Mouse (Mus musculus): ENCODE measurements around the gene Ice2. TPM values are rescaled to one million over a fixed set of nuclear protein-coding genes. Genes with fewer than 3 reads are reported as not detected.
A peak's percentile ranks its signal among the peaks of the same experiment; 100 is the strongest.

The Ice2 gene
- polyA plus RNA-seq, 1 experiment from 2014 or later = 18.1 TPM

DNA sequence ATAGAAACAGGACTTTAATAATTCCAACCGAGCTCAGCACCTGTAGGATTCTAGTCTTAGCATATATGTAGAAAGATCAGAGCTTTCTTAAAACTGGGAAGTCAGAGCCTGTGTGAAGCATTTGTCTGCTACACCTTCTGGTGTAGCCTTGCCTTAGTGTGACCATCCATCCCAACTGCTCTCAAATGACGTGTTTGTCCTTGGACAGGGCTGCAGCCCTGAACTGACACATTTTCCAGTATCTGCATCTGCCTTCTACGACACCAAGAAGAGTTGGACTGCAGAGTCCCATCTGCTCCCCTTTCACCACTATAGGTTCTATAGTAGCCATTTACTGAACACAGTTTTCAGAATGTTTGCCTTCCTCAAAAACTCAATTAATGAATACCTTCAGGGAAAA is 32.8 kb downstream of the Ice2 start:
- H3K4me1 ChIP-seq = no peaks in the 10 kb centered on the region
- no peaks in the 10 kb centered on the region for H3K9me3 ChIP-seq
- no peaks in the 10 kb centered on the region for H3K27me3 ChIP-seq (replicated peaks)
- no peak overlapping the region for H3K4me2 ChIP-seq (replicated peaks)
- H3K36me3 ChIP-seq = peaks cover 25% of the 10 kb centered on the region
- no peak overlapping the region for H3K9ac ChIP-seq
- no peak overlapping the region for H3K4me3 ChIP-seq
- 85% methylated on average over 3 of the region's 3 CpGs for WGBS
- H3K27ac ChIP-seq = no peak overlapping the region
- ATAC-seq (ENCODE audit: low FRiP score, low read depth) = no peak

GRCm38 (mm10) chr9:69431863-69432555 is 34.3 kb downstream of the Ice2 start:
- no peak overlapping the region for H3K4me2 ChIP-seq (replicated peaks)

DNA sequence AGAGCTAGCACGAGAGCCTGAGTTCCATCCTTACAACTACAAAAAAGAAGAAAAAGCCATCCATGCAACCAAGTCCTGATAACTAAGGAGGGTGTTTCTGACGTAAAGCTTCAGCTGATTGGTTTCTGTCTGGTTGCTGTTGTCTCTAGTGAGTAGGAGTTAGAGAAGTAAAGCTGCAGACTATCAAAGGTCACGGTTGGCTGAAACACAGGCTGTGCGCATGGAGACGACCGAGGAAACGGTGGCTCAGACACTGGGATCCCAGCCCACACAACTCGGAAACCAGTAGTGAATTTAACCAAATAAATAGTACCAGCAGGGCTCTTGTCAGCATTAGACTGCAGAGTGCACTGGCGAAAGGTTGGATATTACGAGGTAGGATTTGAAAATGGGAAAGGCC is 37.5 kb downstream of the Ice2 start:
- H3K27me3 ChIP-seq (replicated peaks) = no peaks in the 10 kb centered on the region
- ATAC-seq (ENCODE audit: low FRiP score, low read depth) = no peak
- 0 out of 2 replicates have a peak, but pooled peaks cover 5% of the 10 kb centered on the region for H3K36me3 ChIP-seq
- 88% methylated on average over 10 of the region's 10 CpGs for WGBS
- no peak overlapping the region for H3K27ac ChIP-seq
- H3K9me3 ChIP-seq = no peaks in the 10 kb centered on the region
- no peak overlapping the region for H3K4me3 ChIP-seq
- no peak overlapping the region for H3K4me2 ChIP-seq (replicated peaks)
- H3K9ac ChIP-seq = no peak overlapping the region
- H3K4me1 ChIP-seq = 0 out of 2 replicates have a peak, but pooled peaks cover 6% of the 10 kb centered on the region

More at GRCm38 (mm10) chr9:69431863-69432555, 34.3 kb downstream of the Ice2 start:
- WGBS = 31% methylated on average over 6 of the region's 6 CpGs
- H3K4me3 ChIP-seq = no peak overlapping the region
- no peaks in the 10 kb centered on the region for H3K4me1 ChIP-seq
- no peak overlapping the region for H3K27ac ChIP-seq
- no peak for ATAC-seq (ENCODE audit: low FRiP score, low read depth)
- peaks cover 21% of the 10 kb centered on the region for H3K36me3 ChIP-seq
- H3K27me3 ChIP-seq (replicated peaks) = no peaks in the 10 kb centered on the region
- H3K9ac ChIP-seq = no peak overlapping the region
- H3K9me3 ChIP-seq = no peaks in the 10 kb centered on the region

- Histone ChIP-seq H3K4me3 (no peak overlapping the region), H3K4me2 (replicated peaks) (no peak overlapping the region), H3K9ac (no peak overlapping the region), H3K4me1 (0 out of 2 replicates have a peak, but pooled peaks cover 6% of the 10 kb centered on the region), H3K9me3 (no peaks in the 10 kb centered on the region), H3K27me3 (replicated peaks) (no peaks in the 10 kb centered on the region), H3K27ac (no peak overlapping the region), H3K36me3 (0 out of 2 replicates have a peak, but pooled peaks cover 1% of the 10 kb centered on the region)
- no peak for ATAC-seq (ENCODE audit: low FRiP score, low read depth)
These were observed 38.0 kb downstream of the Ice2 start for GRCm38 (mm10) chr9:69435662-69436061.

- Histone ChIP-seq H3K4me3 (no peak overlapping the region), H3K27me3 (replicated peaks) (no peaks in the 10 kb centered on the region), H3K4me1 (0 out of 2 replicates have a peak, but pooled peaks cover 6% of the 10 kb centered on the region), H3K9me3 (no peaks in the 10 kb centered on the region), H3K9ac (no peak overlapping the region), H3K4me2 (replicated peaks) (no peak overlapping the region), H3K27ac (no peak overlapping the region), H3K36me3 (no peaks in the 10 kb centered on the region)
- 41% methylated on average over 7 of the region's 7 CpGs for WGBS
- ATAC-seq (ENCODE audit: low FRiP score, low read depth) = no peak
These were observed 42.2 kb downstream of the Ice2 start for GRCm38 (mm10) chr9:69439805-69440357.

- no peak for ATAC-seq (ENCODE audit: low FRiP score, low read depth)
- Histone ChIP-seq H3K9ac (no peak overlapping the region), H3K27me3 (replicated peaks) (no peaks in the 10 kb centered on the region), H3K27ac (no peak overlapping the region), H3K9me3 (no peaks in the 10 kb centered on the region), H3K4me1 (0 out of 2 replicates have a peak, but pooled peaks cover 6% of the 10 kb centered on the region), H3K4me3 (no peak overlapping the region), H3K4me2 (replicated peaks) (no peak overlapping the region), H3K36me3 (no peaks in the 10 kb centered on the region)
- WGBS = 80% methylated on average over 6 of the region's 6 CpGs
These were observed 44.8 kb downstream of the Ice2 start for GRCm38 (mm10) chr9:69442471-69443038.

DNA sequence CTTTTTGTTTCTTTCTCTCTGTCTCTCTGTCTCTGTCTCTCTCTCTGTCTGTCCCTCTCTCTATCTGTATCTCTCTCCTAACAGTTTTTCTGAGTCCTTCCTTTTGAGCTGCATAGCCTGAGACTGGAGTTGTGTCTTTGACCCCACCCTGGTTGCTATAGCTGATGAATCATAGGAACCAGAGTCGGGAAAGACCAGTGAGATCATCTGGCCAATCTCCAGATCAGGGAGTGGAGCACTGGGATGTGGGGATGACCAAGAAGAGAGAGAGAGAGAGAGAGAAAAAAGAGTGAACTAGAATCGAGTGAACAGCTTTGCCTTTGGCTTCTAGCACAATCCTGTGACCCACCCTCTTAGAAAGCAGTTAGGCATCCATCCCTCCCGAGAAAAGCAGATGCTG is 45.5 kb downstream of the Ice2 start:
- H3K27me3 ChIP-seq (replicated peaks) = no peaks in the 10 kb centered on the region
- WGBS = 67% methylated on average over 3 of the region's 3 CpGs
- H3K9ac ChIP-seq = no peak overlapping the region
- no peaks in the 10 kb centered on the region for H3K9me3 ChIP-seq
- H3K4me3 ChIP-seq = no peak overlapping the region
- H3K4me1 ChIP-seq = 0 out of 2 replicates have a peak, but pooled peaks cover 6% of the 10 kb centered on the region
- ATAC-seq (ENCODE audit: low FRiP score, low read depth) = no peak
- no peak overlapping the region for H3K4me2 ChIP-seq (replicated peaks)
- H3K27ac ChIP-seq = no peak overlapping the region
- no peaks in the 10 kb centered on the region for H3K36me3 ChIP-seq

DNA sequence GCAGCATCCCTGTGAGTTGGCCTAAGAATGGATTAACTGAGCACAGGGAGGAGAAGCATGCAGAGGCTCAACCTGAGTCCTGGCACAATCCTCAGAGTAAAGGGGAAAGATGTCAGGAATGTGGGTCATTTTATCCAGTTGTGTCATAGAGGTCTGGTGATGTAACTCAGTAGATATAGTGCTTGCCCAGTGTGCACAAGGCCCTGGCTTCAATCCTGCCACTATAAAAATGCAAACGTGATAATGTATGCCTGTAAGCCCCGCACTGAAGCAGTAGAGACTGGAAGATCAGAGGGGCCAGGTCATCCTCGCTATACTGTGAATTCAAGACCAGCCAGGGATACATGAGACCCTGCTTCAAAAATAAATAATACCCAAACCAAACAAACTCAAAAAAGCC is 51.1 kb downstream of the Ice2 start:
- H3K4me1 ChIP-seq = peaks cover 9% of the 10 kb centered on the region
- ATAC-seq (ENCODE audit: low FRiP score, low read depth) = no peak
- no peak overlapping the region for H3K9ac ChIP-seq
- H3K4me2 ChIP-seq (replicated peaks) = no peak overlapping the region
- H3K4me3 ChIP-seq = no peak overlapping the region
- H3K27me3 ChIP-seq (replicated peaks) = peaks cover 10% of the 10 kb centered on the region
- H3K27ac ChIP-seq = no peak overlapping the region
- no peaks in the 10 kb centered on the region for H3K36me3 ChIP-seq
- no peaks in the 10 kb centered on the region for H3K9me3 ChIP-seq
- 74% methylated on average over 3 of the region's 3 CpGs for WGBS

- WGBS = 91% methylated on average over 9 of the region's 9 CpGs
- no peak overlapping the region for H3K27ac ChIP-seq
- no peak overlapping the region for H3K4me2 ChIP-seq (replicated peaks)
- ATAC-seq (ENCODE audit: low FRiP score, low read depth) = no peak
- H3K27me3 ChIP-seq (replicated peaks) = peaks cover 21% of the 10 kb centered on the region
- H3K9ac ChIP-seq = no peak overlapping the region
- H3K4me3 ChIP-seq = no peak overlapping the region
- H3K9me3 ChIP-seq = no peaks in the 10 kb centered on the region
- H3K36me3 ChIP-seq = no peaks in the 10 kb centered on the region
- H3K4me1 ChIP-seq = peaks cover 19% of the 10 kb centered on the region
These were observed 52.9 kb downstream of the Ice2 start for GRCm38 (mm10) chr9:69450636-69451035.

- Histone ChIP-seq H3K27me3 (replicated peaks) (peaks cover 21% of the 10 kb centered on the region), H3K4me3 (no peak overlapping the region), H3K9ac (no peak overlapping the region), H3K9me3 (no peaks in the 10 kb centered on the region), H3K4me1 (peaks cover 19% of the 10 kb centered on the region), H3K36me3 (no peaks in the 10 kb centered on the region), H3K27ac (no peak overlapping the region), H3K4me2 (replicated peaks) (no peak overlapping the region)
- no peak for ATAC-seq (ENCODE audit: low FRiP score, low read depth)
- WGBS = 94% methylated on average over 10 of the region's 10 CpGs
These were observed 54.4 kb downstream of the Ice2 start for GRCm38 (mm10) chr9:69451886-69452810.

- H3K4me1 ChIP-seq = peaks cover 24% of the 10 kb centered on the region
- peaks cover 21% of the 10 kb centered on the region for H3K27me3 ChIP-seq (replicated peaks)
- H3K36me3 ChIP-seq = no peaks in the 10 kb centered on the region
- 0 out of 2 replicates have a peak within 1 kb of the TSS, but pooled peaks have one; percentile 3 for H3K27ac ChIP-seq
- ATAC-seq (ENCODE audit: low FRiP score, low read depth) = peak; percentile 66
- H3K4me2 ChIP-seq (replicated peaks) = peak within 1 kb of the TSS; percentile 77
- H3K9me3 ChIP-seq = no peaks in the 10 kb centered on the region
- peak within 1 kb of the TSS; percentile 45 for H3K4me3 ChIP-seq
- 10% methylated on average over 37 of the region's 37 CpGs for WGBS
- H3K9ac ChIP-seq = peak within 1 kb of the TSS; percentile 56
These were observed 55.6 kb downstream of the Ice2 start, which contains the start of gene Anxa2 for GRCm38 (mm10) chr9:69453066-69453900. Anxa2 (plus strand) TSS chr9:69453620.

Measured in neural tube, embryonic 12.5 days (tissue).